Mouse (Mus musculus): ENCODE results near the gene Slc40a1. TPM values are rescaled to one million over a fixed set of nuclear protein-coding genes. Genes with fewer than 3 reads are reported as not detected.

Gene Slc40a1
- total RNA-seq, 2 experiments from 2014 or later: 16.4 to 25.5 TPM

Other genes with a start within 250 kb of the Slc40a1 start
- 10 to 100 TPM; 40.4 to 47.2 TPM for gene Wdr75, start 131.4 kb downstream of the Slc40a1 start, total RNA-seq (2021)
- gene Gm5269, start 36.2 kb downstream of the Slc40a1 start, total RNA-seq (2021): not detected
- 1 to 10 TPM; 1.6 to 2.2 TPM for gene Dnah7b, start 139.8 kb upstream of the Slc40a1 start, total RNA-seq (2021)

Data from left cerebral cortex, postnatal 10 days (tissue).